Mouse (Mus musculus) macrophage (primary cell): ENCODE data around the gene Cdyl2. TPM values are rescaled to one million over a fixed set of nuclear protein-coding genes. Genes with fewer than 3 reads are reported as not detected.

Experiments used
- H3K27ac ChIP-seq: fragments of 350-480 bp; formaldehyde crosslinking; 2 replicates; pipeline ENCODE4 v1.9.0; 2021
- H3K36me3 ChIP-seq: fragments of 350-480 bp; formaldehyde crosslinking; 2 replicates; pipeline ENCODE4 v1.9.0; 2021; ENCODE audit errors: inconsistent target
- H3K4me3 ChIP-seq: fragments of 350-480 bp; formaldehyde crosslinking; 2 replicates; pipeline ENCODE4 v1.9.0; 2021; ENCODE audit errors: inconsistent target
- H3K79me2 ChIP-seq: fragments of 350-480 bp; formaldehyde crosslinking; 2 replicates; pipeline ENCODE4 v1.9.0; 2021; ENCODE audit errors: inconsistent target
- WGBS: methylation state at CpG from one replicate; pipeline ENCODE4 v1.1.7; 2026; ENCODE audit warnings: inconsistent platforms; ENCODE audit not compliant: missing documents; 5-methylcytosine and 5-hydroxymethylcytosine counted together
- polyA plus RNA-seq: library from polyadenylated mRNA; stranded (reverse); fragments of 250-400 nt; gene quantifications from 3 replicates; pipeline ENCODE4 v1.2.4, GENCODE M21; 2018; ENCODE audit warnings: inconsistent platforms

The Cdyl2 gene
- polyA plus RNA-seq, 1 experiment from 2014 or later = 1.4 TPM

DNA sequence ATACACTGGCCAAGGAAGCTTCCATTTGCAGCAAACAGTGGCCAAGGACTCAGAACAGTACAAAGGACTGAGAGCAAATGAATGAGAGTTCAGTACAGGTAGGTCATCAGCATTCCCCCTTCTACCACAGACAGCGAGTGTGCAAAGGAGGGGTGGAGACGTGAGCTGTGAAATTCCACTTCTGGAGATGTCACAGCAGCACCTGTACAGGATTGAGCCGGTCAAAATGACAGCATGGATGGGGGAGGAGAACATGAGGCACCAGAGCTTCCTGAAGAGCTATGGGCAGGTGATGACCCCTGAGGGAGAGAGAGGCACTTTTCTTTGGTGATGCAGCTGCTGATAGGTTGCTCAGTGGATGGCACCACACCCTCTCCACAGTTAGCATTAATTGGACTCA, 25.3 kb downstream of the Cdyl2 start:
- Histone ChIP-seq H3K27ac (no peak overlapping the region), H3K4me3 (no peak overlapping the region), H3K36me3 (no peaks in the 10 kb centered on the region), H3K79me2 (no peaks in the 10 kb centered on the region)
- WGBS = 95% methylated on average over 3 of the region's 3 CpGs

DNA sequence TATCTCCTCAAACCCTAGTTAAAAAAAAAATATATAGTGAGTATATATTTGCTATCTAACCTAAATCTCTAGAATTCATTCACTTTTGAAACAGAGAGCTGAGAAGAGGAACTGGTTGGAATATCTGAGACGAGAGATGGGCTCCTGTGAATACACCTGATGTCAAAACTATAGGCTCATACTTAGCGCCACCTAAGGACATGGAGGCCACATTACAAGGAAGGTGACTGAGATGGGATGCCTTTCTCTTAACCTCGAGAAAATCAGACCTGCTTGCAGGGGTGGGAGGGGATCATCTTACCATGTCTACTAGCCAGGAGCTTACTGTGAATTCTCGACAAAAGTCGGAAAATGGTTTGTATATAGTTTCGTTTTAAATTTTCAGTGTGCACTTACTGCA, 30.3 kb downstream of the Cdyl2 start:
- Histone ChIP-seq H3K36me3 (no peaks in the 10 kb centered on the region), H3K79me2 (no peaks in the 10 kb centered on the region), H3K27ac (no peak overlapping the region), H3K4me3 (no peak overlapping the region)
- 96% methylated on average over 6 of the region's 6 CpGs for WGBS

DNA sequence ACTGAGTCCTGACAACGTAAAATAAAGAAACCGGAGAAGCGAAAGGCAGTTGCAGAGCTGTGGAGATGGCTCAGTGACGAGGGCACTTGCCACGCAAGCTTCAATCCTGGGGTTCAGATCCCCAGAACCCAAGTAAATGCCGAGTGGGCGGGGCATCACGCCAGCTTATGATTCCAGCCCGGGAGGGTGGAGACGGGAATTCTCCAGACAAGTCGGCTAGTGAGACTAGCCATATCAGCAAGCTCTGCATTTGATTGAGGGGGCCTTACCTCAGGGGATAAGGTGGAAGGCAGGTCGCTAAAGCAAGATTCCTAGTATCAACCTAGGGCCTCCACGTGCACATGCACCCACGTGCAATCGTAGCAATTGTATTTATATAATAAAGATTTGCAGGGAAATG, 39.9 kb downstream of the Cdyl2 start:
- no peaks in the 10 kb centered on the region for H3K36me3 ChIP-seq
- H3K27ac ChIP-seq = no peak overlapping the region
- no peaks in the 10 kb centered on the region for H3K79me2 ChIP-seq
- WGBS = 93% methylated on average over 15 of the region's 15 CpGs
- no peak overlapping the region for H3K4me3 ChIP-seq

DNA sequence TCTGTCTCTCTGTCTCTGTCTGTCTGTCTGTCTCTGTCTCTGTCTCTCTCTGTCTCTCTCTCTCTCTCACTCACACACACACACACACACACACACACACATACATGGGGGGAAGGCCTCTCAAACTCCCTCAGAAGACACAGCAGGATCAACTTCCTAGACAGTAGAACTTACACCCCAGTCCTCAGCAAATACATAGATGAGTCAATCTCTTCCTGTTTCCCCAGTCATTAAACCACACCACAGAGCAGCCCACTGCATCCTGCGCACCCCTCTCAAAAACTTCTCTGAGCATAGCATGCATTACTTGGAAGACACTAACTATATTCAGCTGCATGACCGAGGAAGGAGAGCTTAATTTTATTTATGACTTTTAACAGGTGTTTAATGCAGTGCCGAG, 43.0 kb downstream of the Cdyl2 start:
- Histone ChIP-seq H3K4me3 (no peak overlapping the region), H3K27ac (no peak overlapping the region), H3K79me2 (no peaks in the 10 kb centered on the region), H3K36me3 (no peaks in the 10 kb centered on the region)
- 77% methylated on average over 3 of the region's 3 CpGs for WGBS

DNA sequence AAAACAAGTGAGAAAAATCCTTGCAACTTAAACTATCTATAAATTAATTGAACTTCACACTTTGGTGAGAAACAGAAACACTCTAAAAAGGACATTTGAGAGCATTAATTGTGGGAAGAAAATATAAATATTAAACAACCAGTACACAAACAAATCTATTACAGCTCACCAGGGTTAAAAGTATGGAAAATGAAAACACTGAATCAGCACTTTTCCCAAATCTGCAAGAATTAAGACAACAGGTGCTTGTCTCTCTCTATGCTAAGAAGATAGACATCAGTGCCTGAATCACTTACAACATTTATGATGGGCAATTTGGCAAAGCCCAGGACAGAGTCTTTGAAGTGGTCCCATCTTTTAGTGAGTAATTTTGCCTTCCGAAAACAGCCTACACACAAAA, 56.6 kb downstream of the Cdyl2 start:
- 100% methylated on average over 1 of the region's 1 CpGs for WGBS
- Histone ChIP-seq H3K79me2 (no peaks in the 10 kb centered on the region), H3K4me3 (no peak overlapping the region), H3K27ac (no peak overlapping the region), H3K36me3 (no peaks in the 10 kb centered on the region)

DNA sequence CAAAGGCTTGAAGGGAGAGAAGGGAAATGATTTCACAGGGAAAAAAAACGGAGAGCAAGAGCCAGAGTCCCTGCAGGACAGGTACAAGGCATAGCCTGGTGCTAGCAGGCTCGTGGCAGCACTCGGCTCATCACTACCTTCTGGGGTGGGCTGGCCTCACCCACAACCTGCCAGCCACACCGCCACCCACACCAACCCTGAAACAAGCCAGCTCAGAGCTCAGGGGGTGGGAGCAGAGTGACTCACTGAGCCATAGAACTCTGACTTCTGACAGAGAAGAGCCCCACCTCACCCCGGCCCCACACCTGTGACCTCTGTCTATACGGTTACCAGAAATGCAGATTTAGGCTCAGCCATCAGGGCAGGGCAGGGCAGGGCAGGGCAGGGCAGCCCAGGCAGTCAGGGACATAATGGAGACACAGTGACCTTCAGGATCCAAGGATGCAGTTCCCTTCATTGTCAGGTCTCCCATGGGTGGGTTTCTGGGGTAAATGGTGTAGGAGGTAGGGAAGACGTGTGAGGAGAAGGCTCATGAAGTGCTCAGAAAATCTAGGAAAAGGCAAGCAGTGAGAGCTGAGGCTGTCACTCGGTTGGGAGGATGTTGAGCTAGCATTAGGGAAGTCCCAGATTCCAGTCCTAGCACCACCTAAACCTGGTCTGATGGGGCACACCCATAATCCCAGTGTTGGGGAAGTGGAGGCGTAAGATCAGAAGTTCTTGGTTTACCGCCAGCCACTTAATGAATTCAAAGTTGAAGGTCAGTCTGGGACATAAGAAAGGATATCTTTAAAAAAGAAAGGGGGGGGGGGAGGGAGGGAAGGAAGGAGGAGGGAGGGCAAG, 58.6 kb downstream of the Cdyl2 start:
- Histone ChIP-seq H3K79me2 (no peaks in the 10 kb centered on the region), H3K4me3 (no peak overlapping the region), H3K27ac (no peak overlapping the region), H3K36me3 (no peaks in the 10 kb centered on the region)
- 92% methylated on average over 10 of the region's 10 CpGs for WGBS

DNA sequence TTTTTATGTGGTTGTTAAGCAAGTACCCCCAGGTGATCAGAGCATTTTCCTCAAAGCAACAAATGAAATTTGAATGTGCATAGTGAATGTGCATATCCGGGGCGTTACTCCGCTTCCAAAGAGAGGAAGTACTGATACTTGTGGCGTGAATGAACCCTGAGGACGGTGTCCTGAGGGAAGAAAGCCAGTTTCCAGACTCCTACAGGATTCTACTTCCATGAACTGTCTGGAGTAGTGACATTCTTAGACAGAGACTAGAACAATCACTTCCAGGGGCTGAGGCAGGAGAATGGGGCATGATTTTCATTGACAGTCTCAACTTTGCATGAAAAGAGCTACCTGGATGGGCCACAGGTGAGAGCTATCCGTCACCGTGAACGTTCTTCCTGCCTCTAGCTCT, 59.3 kb downstream of the Cdyl2 start:
- no peaks in the 10 kb centered on the region for H3K36me3 ChIP-seq
- no peaks in the 10 kb centered on the region for H3K79me2 ChIP-seq
- no peak overlapping the region for H3K4me3 ChIP-seq
- H3K27ac ChIP-seq = no peak overlapping the region
- 98% methylated on average over 8 of the region's 8 CpGs for WGBS

DNA sequence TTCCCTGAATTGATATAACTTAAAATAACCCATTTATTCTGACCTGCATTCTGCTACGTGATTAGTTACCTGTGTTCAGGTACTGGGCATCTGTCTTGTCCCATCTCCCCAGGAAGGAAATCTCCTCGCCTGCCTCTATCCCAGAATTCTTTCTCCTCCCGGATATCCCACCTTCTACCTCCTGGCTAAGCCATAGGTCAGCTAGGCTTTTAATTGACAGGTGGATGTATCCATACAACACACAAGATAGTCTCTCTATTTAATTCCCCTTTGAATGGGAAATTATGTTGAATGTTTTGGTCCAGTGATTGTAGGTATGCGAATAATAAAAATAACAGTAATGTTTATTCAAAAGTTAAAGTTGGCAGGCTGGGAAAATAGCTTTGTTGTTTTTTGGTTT, 59.7 kb downstream of the Cdyl2 start:
- Histone ChIP-seq H3K4me3 (no peak overlapping the region), H3K27ac (no peak overlapping the region), H3K36me3 (no peaks in the 10 kb centered on the region), H3K79me2 (no peaks in the 10 kb centered on the region)
- 96% methylated on average over 4 of the region's 4 CpGs for WGBS

DNA sequence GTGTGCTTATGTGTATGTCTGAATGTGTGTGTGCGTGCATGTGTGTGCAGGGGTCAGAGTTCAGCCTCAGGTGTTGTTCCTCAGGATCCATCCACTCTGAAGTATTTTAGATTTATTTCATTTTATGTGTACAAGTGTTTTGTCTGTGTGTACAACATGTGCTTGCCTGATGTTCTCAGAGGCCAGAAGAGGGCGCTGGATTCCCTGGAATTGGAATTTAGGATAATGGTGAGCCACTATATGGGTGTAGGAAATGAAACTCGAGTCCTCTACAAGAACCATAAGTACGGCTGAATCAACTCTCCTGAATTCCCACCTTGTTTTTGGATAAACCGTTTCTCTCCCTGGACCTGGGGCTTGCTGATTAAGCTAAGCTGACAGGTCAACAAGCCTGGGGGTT, 61.2 kb downstream of the Cdyl2 start:
- Histone ChIP-seq H3K4me3 (no peak overlapping the region), H3K36me3 (no peaks in the 10 kb centered on the region), H3K27ac (no peak overlapping the region), H3K79me2 (no peaks in the 10 kb centered on the region)
- WGBS = 77% methylated on average over 5 of the region's 5 CpGs

DNA sequence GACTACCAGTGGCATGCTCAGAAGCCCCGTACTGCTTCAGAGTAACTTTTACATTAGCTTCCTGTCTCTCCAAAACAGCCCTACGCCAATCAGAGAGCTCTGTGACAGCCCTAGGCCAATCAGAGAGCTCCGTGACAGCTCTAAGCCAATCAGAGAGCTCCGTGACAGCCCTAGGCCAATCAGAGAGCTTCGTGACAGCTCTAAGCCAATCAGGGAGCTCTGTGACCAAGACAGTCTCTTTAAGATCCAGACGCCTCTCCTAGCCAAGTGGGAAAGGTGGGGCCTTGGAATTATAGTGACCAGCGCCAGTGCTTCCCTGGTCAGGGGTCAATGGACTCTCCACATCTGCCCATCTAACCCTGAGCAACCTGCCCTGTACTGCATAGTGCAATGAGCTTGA, 62.2 kb downstream of the Cdyl2 start:
- WGBS = 97% methylated on average over 7 of the region's 7 CpGs
- Histone ChIP-seq H3K27ac (no peak overlapping the region), H3K79me2 (no peaks in the 10 kb centered on the region), H3K4me3 (no peak overlapping the region), H3K36me3 (no peaks in the 10 kb centered on the region)

DNA sequence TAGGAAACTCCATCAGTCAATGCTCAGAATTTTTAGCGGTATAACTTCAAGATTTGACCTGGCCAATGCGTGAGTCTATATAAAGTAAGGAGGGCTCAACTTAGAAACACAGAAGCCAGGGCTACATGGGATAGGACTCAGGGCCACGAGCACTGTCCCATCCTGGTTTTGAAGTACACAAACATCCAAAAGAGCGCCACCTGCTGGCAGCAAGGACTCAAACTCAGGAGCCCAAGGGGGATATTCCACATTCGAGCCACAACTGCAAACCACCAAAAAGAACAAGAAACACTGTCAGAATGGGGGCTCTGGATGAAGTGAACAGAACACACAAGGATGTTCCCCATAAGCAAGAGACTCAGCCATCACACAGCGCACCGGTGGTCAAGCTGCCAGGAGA, 63.8 kb downstream of the Cdyl2 start:
- no peaks in the 10 kb centered on the region for H3K36me3 ChIP-seq
- no peak overlapping the region for H3K27ac ChIP-seq
- no peaks in the 10 kb centered on the region for H3K79me2 ChIP-seq
- 93% methylated on average over 7 of the region's 7 CpGs for WGBS
- H3K4me3 ChIP-seq = no peak overlapping the region

DNA sequence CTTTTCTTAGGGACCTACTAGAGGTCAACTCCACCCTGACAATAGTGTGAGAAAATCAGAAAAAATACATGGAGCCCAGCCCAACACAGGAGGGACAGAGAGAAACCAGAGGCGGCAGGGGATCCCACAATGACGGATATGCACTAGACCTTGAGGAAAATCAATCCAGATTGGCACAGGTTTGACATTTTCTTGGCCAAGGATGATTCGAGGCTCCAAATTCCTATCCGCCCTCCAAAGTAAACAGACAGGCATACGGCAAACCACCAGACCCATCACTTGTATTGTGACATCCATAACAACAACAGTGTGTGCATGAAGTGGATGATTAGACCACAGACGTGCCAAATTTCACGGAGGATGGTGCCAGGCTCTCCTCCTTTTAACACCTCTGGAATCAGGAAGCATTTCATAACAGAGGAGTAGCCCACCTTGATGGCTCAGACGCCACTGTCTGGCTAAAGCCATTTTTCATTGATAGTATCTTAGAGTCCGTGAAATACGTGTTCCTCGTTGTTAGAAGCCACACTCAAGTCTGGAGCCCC, 65.9 kb downstream of the Cdyl2 start:
- Histone ChIP-seq H3K36me3 (no peaks in the 10 kb centered on the region), H3K4me3 (no peak overlapping the region), H3K27ac (no peak overlapping the region), H3K79me2 (no peaks in the 10 kb centered on the region)
- 95% methylated on average over 11 of the region's 11 CpGs for WGBS

DNA sequence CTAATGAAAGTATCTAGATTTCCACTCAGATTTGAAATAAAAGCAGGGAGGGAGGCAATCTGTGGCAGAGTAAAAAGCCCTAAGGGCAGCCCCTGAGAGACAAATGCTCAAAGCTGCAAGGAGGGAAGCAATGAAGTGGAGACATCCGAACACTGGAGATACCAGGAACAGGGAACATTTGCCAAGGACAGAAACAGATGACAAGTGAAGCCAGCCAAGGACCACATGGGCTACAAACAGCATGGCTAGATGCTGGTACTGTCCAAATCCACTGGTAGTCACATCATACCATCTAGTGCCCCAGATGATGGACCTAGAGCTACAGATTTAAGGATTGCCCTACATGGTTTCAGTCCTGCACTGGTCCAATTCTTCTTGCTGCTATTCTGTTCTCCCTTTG, 71.3 kb downstream of the Cdyl2 start:
- WGBS = 91% methylated on average over 1 of the region's 1 CpGs
- H3K79me2 ChIP-seq = no peaks in the 10 kb centered on the region
- no peak overlapping the region for H3K4me3 ChIP-seq
- H3K27ac ChIP-seq = no peak overlapping the region
- no peaks in the 10 kb centered on the region for H3K36me3 ChIP-seq

DNA sequence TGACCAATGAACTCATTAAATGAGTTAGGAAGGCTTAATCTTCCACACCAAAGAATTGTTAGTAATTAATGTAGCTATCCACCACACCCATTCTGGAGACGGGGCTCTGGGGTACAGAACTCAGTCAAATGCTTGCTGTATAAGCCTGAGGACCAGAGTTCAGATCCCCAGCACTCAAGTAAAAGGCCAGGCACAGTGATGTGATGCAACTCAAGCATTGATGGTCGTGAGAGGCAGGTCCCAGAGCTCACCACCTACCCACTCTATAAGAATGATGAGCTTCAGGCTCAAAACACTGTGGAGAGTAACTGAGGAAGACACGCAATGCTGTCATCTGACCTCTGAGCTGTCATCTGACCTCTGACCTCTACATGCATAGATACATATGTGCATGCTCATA, 76.0 kb downstream of the Cdyl2 start:
- Histone ChIP-seq H3K4me3 (no peak overlapping the region), H3K79me2 (no peaks in the 10 kb centered on the region), H3K27ac (no peak overlapping the region), H3K36me3 (no peaks in the 10 kb centered on the region)
- 84% methylated on average over 2 of the region's 3 CpGs for WGBS

DNA sequence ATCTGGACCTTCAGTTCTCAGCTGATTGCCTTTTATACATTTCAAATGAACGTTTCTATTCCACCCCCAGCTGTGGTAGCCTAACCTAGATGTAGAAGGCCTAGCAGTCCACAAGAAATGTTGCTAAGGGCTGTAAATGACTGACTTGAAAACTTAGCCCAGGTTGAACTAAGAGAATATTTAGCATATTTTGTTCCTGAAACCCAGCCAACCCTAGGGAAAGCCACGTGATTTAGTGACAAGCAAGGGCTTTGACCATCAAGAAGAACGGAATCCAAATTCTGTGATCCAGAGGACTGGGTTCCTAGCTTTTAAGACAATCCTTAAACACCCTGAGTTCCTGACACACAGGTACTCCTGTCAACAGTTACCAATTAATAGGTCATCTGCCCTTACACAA, 77.9 kb downstream of the Cdyl2 start:
- H3K36me3 ChIP-seq = no peaks in the 10 kb centered on the region
- 96% methylated on average over 3 of the region's 3 CpGs for WGBS
- no peak overlapping the region for H3K4me3 ChIP-seq
- no peak overlapping the region for H3K27ac ChIP-seq
- H3K79me2 ChIP-seq = no peaks in the 10 kb centered on the region

DNA sequence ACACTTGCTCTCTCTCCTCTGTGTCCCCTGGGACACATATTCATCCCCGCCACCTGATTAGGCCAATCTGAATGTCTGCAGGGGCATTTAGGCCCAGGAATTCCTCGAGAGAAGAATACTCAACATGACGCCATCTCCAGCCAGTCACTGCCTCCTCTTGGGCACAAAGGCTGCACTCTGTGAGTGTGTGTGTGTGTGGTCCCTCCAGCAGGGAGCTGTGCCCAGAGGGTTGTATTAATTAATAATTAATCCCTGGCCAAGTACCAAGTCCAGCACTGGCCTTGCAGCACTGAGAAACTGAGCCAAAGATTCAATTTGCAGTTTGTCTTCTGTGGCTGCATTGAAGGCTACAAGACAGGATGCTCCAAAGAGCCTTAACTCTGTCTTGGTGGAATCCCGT, 79.8 kb downstream of the Cdyl2 start:
- Histone ChIP-seq H3K4me3 (no peak overlapping the region), H3K36me3 (no peaks in the 10 kb centered on the region), H3K79me2 (no peaks in the 10 kb centered on the region), H3K27ac (no peak overlapping the region)
- 98% methylated on average over 3 of the region's 4 CpGs for WGBS
